Mouse (Mus musculus) lung, postnatal 10 days (tissue): ENCODE measurements at regions not wholly inside any gene's neighbourhood (a gene's known extent, or its start where the extent isn't known, plus 50 kb on each side); places are given as distances from the start of the nearest gene placed in this dataset.

Experiments used
- DNase-seq: peaks from one replicate; pipeline ENCODE4 v3.0.0; 2021

GRCm38 (mm10) chr16:21321188-21322070 is 101.5 kb upstream of the Vps8 start:
- peak; percentile 54 for DNase-seq

- peak; percentile 87 for DNase-seq
Measured at GRCm38 (mm10) chr16:21322437-21322836, 100.5 kb upstream of the Vps8 start.

DNA sequence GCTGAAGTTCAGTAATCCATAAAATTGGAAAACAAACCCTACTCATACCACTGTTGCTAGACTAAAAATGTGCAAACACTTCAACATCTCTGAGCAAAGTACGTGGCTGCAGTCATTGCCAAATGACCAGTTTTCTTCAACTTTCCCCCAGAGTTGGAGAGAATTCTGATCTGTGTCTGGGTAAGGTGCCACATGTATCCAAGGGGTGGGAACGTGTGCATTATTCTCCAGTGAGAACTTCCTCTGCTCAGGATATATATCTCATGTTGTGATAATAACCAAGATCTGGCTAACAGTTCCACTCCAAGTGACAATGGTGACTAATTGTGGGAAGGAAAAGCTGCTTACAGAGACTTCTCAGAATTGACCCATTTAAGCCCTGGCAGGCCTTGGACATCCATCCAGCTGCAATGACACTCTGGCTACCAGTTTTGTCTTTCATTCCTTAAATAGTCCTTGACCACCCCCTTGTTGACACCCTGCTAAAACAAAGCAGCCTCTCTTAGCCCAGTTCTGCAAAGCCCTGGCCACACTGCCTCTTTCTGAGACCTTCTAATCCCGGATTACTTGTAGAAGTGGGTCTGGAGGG is 99.4 kb upstream of the Vps8 start:
- DNase-seq, result no peak

DNA sequence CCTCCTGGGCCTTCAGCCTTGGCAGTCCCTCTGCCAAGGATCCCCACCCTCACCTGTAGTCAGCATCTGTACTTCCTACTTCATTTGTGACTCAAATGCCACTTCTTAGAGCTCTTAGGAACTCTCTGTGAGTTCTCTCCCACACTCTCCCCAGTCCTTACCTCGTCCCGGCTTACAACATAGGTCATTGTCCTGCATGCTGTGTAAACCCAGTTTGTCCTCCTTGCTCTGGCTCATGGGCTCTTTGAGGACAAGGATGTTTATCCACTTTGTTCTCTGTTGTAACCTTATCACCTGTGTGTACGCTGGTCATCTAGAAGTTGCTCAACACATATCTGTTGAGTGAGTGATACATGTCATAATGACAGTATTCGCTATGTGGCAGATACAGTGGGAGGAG is 94.9 kb upstream of the Vps8 start:
- DNase-seq, result no peak

DNA sequence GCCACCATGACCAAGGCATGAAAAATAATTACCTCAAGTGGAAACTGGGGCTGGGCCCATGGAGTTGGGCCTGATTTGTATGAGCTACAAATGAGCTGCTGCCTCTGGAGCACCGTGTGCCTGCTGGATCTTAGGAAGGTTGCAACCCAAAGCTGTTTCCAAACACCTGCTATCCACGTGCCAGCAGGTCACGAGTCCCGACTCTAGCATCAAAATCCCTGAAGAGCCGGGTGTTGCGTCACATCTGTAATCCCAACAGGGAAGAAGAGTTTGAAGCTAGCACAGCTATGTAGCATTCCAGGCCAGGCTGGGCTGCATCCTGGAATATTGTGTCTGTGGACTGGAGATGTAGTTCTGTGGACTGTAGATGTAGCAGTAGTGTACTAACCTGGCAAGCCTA is 93.7 kb upstream of the Vps8 start:
- DNase-seq, result no peak

- DNase-seq, result peak; percentile 55
Measured at GRCm38 (mm10) chr16:21331229-21331628, 91.7 kb upstream of the Vps8 start.

- DNase-seq, result no peak
Measured at GRCm38 (mm10) chr16:21332411-21332810, 90.5 kb upstream of the Vps8 start.

- no peak for DNase-seq
Measured at GRCm38 (mm10) chr16:21332862-21333222, 90.1 kb upstream of the Vps8 start.

GRCm38 (mm10) chr16:21333223-21333951 is 89.5 kb upstream of the Vps8 start:
- peak; percentile 95 for DNase-seq

GRCm38 (mm10) chr16:21339061-21339459 is 83.9 kb upstream of the Vps8 start:
- peak; percentile 70 for DNase-seq

DNA sequence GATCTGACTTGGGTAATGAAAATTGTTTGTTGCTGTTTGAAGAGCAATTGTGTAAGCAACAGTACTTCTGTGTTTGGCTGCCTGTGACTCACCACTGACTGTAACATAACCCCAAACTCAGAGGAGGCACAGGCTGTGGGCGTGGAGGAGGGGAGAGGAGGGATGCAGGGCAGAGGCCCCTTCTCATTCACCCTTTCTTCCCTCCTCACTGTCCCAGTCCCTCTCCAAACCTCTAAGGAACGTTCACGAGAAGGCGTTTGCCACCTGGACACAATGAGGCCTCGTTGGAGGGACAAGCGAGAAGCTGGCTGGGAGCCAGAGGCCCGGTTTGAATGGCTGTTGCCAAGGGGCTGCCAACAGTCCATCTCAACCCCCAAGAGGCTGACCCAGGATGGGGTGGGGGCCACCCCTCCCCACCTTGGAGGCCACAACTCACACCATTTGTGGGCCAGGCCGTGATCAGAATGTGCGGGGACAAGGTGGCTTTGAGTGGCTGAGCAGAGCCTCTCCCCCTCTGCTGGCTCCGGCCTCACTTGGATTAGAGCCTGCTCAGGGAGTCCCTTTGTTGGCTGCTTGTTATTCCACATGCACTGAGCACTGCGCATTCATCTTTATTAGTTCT is 83.3 kb upstream of the Vps8 start:
- peak; percentile 73 for DNase-seq

DNA sequence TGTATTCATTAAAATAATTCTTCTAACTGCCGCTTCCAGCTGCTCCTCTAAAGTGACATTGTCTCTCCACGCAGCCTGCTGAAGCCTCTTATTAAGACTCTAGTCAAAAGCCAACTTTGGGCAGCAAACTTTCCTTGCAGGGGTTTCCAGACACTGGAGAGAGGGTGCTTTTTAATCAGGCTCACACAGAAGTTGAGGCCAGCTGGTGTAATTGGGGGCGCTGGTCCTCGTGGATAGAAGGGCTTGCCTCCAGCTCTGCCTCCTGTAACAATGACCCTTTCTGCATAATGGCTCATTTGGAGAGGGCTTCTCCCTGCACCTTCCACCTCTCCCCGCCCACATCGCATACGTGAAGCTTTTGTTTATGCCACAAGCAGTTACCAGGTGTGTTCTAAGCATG is 82.8 kb upstream of the Vps8 start:
- no peak for DNase-seq

DNA sequence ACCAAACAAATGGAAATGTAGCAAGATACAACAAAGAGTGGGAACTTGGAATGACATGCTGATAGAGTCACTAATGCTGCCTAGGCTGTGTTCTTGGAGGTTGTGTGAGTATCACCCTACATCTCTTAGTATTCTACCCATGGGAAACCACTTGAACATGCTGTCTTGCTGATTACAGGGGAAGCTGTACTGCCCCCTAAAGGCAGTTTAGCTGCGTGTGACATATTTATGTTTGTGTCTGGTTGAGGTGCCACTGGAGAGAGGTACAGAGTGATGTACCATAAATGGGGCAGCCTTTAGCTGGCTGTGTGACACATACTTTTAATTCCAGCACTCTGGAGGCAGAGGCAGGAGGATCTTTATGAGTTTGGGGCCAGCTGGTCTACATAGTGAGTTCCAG is 73.0 kb upstream of the Vps8 start:
- DNase-seq, result no peak

DNA sequence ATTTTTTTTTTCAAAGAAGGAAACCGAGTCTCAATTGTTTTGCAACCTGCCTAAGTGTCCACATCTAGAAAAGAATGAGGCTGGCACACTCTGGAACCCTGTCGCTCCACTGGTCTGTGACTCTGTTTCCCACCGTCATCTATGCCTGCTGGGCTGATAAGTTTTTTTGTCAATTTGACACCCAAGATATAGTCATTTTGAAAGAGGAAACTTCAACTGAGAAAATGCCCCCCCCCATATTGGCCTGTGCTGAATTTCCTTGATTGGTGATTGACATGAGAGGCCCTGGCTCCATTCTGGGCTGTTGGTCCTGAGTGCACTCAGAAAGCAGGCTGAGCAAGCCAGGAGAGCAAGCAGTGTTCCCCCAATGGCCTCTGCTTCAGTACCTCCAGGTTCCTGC is 71.6 kb upstream of the Vps8 start:
- no peak for DNase-seq

DNA sequence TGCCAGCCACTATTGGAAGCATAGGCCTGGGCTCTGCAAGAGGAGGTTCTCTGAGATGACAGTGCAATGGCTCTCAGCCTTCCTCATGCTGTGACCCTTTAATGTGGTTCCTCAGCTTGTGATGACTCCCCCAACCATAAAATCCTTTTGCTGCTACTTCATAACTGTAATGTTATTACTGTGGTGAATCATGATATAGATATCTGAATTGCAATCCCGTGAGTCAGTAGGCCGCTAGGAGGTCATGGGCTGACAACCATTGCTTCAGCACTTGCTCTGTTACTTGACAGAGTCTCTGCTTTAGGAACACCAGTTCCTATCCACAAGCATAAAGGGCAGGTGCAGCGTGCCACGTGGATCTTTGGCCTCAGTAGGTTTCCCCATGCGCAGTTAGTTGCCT is 69.8 kb upstream of the Vps8 start:
- DNase-seq, result no peak

DNA sequence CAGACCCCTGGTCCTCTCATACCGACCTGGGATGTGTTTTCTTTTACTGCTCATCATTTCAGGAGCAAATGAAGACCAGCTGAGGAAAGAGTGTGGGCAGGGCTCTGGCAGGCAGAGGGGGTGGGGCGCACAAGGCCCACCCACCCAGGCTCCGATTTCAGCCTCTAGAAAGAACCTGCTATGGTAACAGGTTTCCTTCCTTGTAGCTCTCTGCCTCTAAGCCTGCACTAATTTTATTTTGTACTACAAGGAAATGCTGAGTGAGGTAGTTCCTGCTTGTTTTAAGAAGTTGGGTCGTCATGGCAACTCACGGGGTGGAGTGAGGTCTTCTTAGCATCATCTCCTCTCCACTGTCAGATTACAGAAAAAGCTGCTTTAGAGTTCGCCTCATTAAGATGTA is 69.4 kb upstream of the Vps8 start:
- DNase-seq, result no peak

- no peak for DNase-seq
Measured at GRCm38 (mm10) chr16:21355638-21356037, 67.3 kb upstream of the Vps8 start.

- DNase-seq, result no peak
Measured at GRCm38 (mm10) chr16:21357433-21357832, 65.5 kb upstream of the Vps8 start.

- DNase-seq, result no peak
Measured at GRCm38 (mm10) chr16:21358313-21358920, 64.5 kb upstream of the Vps8 start.

GRCm38 (mm10) chr16:21359459-21359858 is 63.5 kb upstream of the Vps8 start:
- no peak for DNase-seq

GRCm38 (mm10) chr16:21361406-21361805 is 61.5 kb upstream of the Vps8 start:
- no peak for DNase-seq

GRCm38 (mm10) chr16:21362663-21363367 is 60.1 kb upstream of the Vps8 start:
- DNase-seq, result peak; percentile 15
